Mouse (Mus musculus): Measurements from ENCODE around the gene Slc16a8. TPM values are rescaled to one million over a fixed set of nuclear protein-coding genes. Genes with fewer than 3 reads are reported as not detected.
"Not testable (repeated sequence)": the region's sequence is repeated elsewhere in the genome, so short reads cannot be mapped to it uniquely, and the experiment has no call there.

The Slc16a8 gene
- polyA plus RNA-seq, 1 experiment from 2014 or later = 0.40 TPM

DNA sequence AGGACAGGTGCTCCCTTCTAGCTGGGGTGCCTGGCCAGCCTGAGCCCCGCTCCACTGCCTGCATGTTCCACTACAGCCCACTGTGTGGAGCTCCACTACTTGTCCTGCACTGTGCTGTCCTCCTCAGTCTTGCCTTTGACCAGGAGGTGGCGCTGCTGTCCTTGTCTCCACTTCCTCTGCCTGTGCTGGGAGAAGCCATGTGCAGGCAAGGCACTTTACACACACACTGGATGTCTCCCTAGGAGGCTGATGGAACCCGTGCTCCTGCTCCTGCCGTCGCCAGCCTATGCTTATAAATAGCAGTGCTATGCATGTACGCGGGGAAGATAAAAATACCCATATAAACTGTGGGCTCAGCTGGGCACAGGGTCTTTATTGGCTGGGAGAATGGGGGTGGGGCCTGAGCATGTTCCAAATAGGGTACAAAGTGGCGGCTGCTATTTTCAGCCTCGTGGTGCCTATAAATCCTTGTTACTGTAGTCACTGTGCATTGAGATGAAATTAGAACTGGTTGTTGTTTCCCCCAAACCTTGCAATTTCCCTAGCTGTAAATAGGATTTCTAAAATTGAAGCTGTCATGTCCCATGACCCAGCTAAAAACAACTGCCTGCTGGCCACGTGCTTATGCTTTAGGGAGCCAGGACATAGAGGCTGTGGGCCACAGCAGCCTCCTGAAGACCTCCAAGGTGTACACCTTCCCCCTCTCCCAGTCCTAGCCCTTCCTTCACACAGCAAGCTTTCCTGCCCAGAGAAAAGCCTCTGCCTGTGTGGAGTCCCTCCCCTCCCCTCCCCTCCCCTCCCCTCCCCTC, 11.1 kb downstream of the Slc16a8 start:
- no peak overlapping the region for H3K4me3 ChIP-seq (ENCODE audit: low read depth, low read length)
- no peaks in the 10 kb centered on the region for H3K4me1 ChIP-seq (ENCODE audit: control insufficient read depth, insufficient read depth, low read length)
- 0 out of 2 replicates have a peak overlapping the region, but pooled peaks have one; percentile 31 for H3K9ac ChIP-seq (ENCODE audit: low read depth, low read length)
- peak overlapping the region; percentile 26; the same call in 1 of the 2 replicates for H3K4me2 ChIP-seq (ENCODE audit: low read length)
- WGBS = 13% methylated on average over 10 of the region's 10 CpGs
- peaks cover 35% of the 10 kb centered on the region for H3K36me3 ChIP-seq (ENCODE audit: control insufficient read depth, insufficient read depth, low read length)
- no peaks in the 10 kb centered on the region for H3K9me3 ChIP-seq (replicated peaks; ENCODE audit: control insufficient read depth, low read length, poor library complexity, severe bottlenecking)
- ATAC-seq = peak; percentile 97
- no peaks in the 10 kb centered on the region for H3K27me3 ChIP-seq (ENCODE audit: control insufficient read depth, insufficient read depth, low read depth, low read length)
- peak overlapping the region; percentile 57 for H3K27ac ChIP-seq (ENCODE audit: low read length)

DNA sequence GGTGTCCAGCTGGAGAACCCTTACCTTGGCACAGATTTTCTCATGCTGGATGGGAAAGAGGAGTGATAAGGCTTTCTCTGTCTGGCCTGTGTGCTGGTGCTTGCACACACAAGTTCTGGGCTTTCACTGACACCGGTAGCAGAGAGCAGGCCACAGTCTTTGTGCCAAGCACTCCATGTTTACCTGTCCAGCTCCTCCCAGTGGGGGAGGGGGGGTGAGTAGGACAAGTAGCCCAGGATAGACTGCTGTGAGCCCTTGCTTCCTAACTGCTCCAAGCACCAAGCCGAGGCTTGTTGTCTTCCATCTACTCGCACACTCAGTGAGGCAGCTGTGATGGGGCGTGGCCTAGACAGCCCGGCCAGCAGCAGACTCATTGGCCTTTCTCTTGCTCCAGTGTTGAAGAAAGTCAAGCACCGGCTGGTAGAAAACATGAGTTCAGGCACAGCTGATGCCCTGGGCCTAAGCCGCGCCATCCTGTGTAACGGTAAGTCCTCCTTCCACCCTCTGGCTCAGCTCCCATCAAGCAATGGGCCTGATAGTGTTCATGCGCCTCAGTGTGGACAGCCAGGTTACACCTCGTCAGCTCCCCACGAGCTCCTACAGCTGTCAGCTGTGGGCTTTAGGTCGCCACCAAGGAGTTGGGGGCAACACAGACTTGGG, 11.9 kb downstream of the Slc16a8 start:
- peaks cover 42% of the 10 kb centered on the region for H3K36me3 ChIP-seq (ENCODE audit: control insufficient read depth, insufficient read depth, low read length)

DNA sequence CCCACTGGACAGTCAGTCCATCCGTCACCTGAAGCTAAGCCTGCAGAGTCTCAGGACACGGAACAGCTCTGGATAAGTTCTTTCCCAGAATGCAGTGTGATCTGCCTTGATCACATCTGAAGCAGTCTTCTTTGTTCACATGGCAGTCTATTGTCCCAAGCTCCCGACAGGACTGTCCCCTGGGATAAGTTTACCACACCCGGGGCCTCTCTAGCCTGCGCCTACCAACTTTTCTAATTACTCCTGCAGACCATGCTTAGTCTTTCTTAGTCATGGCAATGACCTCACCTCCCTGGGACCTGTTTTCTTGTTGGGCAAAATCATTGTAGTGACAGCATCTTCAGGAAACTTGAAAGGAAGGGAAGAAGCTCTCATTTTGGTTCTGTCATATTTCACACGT, 16.5 kb downstream of the Slc16a8 start:
- 74% methylated on average over 6 of the region's 6 CpGs for WGBS
- Histone ChIP-seq H3K27me3 (ENCODE audit: control insufficient read depth, insufficient read depth, low read depth, low read length) (no peaks in the 10 kb centered on the region), H3K9me3 (replicated peaks; ENCODE audit: control insufficient read depth, low read length, poor library complexity, severe bottlenecking) (no peaks in the 10 kb centered on the region), H3K4me2 (ENCODE audit: low read length) (no peak overlapping the region), H3K9ac (ENCODE audit: low read depth, low read length) (no peak overlapping the region), H3K27ac (ENCODE audit: low read length) (no peak overlapping the region), H3K4me3 (ENCODE audit: low read depth, low read length) (no peak overlapping the region), H3K4me1 (ENCODE audit: control insufficient read depth, insufficient read depth, low read length) (no peaks in the 10 kb centered on the region), H3K36me3 (ENCODE audit: control insufficient read depth, insufficient read depth, low read length) (peaks cover 41% of the 10 kb centered on the region)
- no peak for ATAC-seq

More for the DNA sequence above, 11.9 kb downstream of the Slc16a8 start:
- no peaks in the 10 kb centered on the region for H3K9me3 ChIP-seq (replicated peaks; ENCODE audit: control insufficient read depth, low read length, poor library complexity, severe bottlenecking)
- H3K27me3 ChIP-seq (ENCODE audit: control insufficient read depth, insufficient read depth, low read depth, low read length) = no peaks in the 10 kb centered on the region
- H3K9ac ChIP-seq (ENCODE audit: low read depth, low read length) = no peak overlapping the region
- ATAC-seq = peak; percentile 59
- H3K4me1 ChIP-seq (ENCODE audit: control insufficient read depth, insufficient read depth, low read length) = no peaks in the 10 kb centered on the region
- WGBS = 70% methylated on average over 13 of the region's 13 CpGs
- H3K4me3 ChIP-seq (ENCODE audit: low read depth, low read length) = no peak overlapping the region
- H3K4me2 ChIP-seq (ENCODE audit: low read length) = no peak overlapping the region
- peak overlapping the region; percentile 22; the same call in 1 of the 2 replicates for H3K27ac ChIP-seq (ENCODE audit: low read length)

DNA sequence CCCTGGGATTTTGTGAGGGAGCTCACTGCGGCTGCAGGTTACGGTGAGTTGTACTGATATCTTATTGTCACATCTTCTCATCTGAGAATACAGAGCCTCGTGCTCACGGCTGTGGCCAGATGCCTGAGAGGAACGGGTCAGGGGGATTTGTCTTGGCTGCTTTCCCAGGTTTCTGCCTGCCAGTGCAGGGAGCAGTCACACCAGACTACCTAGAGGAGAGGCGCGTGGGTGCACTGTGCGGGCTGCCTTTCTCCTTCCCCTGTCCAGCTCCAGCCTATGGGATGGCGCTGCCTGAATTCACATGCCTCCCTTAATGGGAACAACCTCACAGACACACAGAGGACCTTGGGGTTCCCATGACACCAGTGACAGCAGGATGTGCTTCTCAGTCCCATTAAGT, 19.3 kb downstream of the Slc16a8 start:
- ATAC-seq = no peak
- Histone ChIP-seq H3K4me2 (ENCODE audit: low read length) (no peak overlapping the region), H3K27ac (ENCODE audit: low read length) (no peak overlapping the region), H3K9me3 (replicated peaks; ENCODE audit: control insufficient read depth, low read length, poor library complexity, severe bottlenecking) (no peaks in the 10 kb centered on the region), H3K9ac (ENCODE audit: low read depth, low read length) (0 out of 2 replicates have a peak overlapping the region, but pooled peaks have one; percentile 10), H3K4me1 (ENCODE audit: control insufficient read depth, insufficient read depth, low read length) (peaks cover 2% of the 10 kb centered on the region), H3K27me3 (ENCODE audit: control insufficient read depth, insufficient read depth, low read depth, low read length) (no peaks in the 10 kb centered on the region), H3K4me3 (ENCODE audit: low read depth, low read length) (no peak overlapping the region), H3K36me3 (ENCODE audit: control insufficient read depth, insufficient read depth, low read length) (peaks cover 38% of the 10 kb centered on the region)
- 79% methylated on average over 9 of the region's 9 CpGs for WGBS

DNA sequence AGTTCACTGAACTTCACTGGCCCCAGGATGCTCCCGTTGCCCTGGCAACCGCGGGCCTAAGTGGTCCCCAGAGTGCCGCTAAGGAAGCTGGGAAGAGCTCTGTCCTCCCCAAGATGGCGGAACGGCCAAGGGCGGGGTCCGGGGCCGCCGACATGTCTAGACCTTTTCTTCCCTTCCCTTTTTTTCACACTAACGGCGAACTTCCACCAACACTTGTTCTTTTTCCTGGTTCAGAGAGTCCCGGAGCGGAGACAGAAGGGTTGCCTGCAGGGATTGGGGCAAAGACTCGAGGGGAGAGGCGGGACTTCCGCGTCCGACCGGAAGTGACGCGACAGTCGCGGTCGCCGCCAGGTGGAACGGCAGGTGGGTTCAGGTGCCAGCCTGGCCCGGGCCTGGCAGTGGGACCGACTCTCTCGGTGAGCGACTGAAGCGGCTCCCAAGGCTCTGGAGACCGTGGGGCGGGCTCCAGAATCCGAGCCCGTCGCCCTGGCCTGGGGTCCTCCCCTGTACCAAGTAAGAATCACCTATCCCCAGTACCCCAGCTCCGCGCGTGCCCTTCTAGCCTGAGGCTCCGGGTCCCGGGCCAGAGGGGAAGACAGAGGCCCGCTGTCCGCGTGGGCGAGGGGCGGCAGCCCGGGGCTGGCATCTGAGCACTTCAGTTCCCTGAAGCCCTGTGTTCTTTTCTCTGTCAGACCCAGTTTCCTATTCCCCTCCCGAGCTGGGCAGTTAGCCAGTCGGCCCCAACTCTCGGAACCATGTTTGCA, 25.3 kb downstream of the Slc16a8 start, which contains the start of the genes Pick1 and Gm49486:
TSS of gene Pick1 (plus strand) at position 116 of the 764 bp plus-strand sequence.
TSS of gene Gm49486 (plus strand) at position 334 of the 764 bp plus-strand sequence.
- Histone ChIP-seq H3K36me3 (ENCODE audit: control insufficient read depth, insufficient read depth, low read length) (0 out of 2 replicates have a peak, but pooled peaks cover 8% of the 10 kb centered on the region), H3K27me3 (ENCODE audit: control insufficient read depth, insufficient read depth, low read depth, low read length) (no peaks in the 10 kb centered on the region), H3K4me3 (ENCODE audit: low read depth, low read length) (peak within 1 kb of the TSS; percentile 64), H3K4me2 (ENCODE audit: low read length) (peak within 1 kb of the TSS; percentile 86), H3K4me1 (ENCODE audit: control insufficient read depth, insufficient read depth, low read length) (peaks cover 17% of the 10 kb centered on the region), H3K9me3 (replicated peaks; ENCODE audit: control insufficient read depth, low read length, poor library complexity, severe bottlenecking) (no peaks in the 10 kb centered on the region), H3K27ac (ENCODE audit: low read length) (peak within 1 kb of the TSS; percentile 97), H3K9ac (ENCODE audit: low read depth, low read length) (peak within 1 kb of the TSS; percentile 91)
- WGBS = 2% methylated on average over 51 of the region's 51 CpGs
- ATAC-seq = peak; percentile 93

DNA sequence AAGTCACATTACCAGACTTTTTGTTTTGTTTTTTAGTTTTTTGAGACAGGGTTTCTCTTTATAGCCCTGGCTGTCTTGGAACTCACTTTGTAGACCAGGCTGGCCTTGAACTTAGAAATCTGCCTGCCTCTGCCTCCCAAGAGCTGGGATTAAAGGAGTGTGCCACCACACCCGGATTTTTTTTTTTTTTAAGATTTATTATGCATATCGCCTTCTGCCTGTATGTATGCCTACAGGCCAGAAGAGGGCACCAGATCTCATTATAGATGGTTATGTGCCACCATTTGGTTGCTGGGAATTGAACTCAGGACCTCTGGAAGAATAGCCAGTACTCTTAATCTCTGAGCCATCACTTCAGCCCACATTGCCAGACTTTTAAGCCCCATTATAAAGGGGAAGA, 28.8 kb downstream of the Slc16a8 start:
- H3K4me2 ChIP-seq (ENCODE audit: low read length); H3K27me3 ChIP-seq (ENCODE audit: control insufficient read depth, insufficient read depth, low read depth, low read length); H3K36me3 ChIP-seq (ENCODE audit: control insufficient read depth, insufficient read depth, low read length); H3K9ac ChIP-seq (ENCODE audit: low read depth, low read length); ATAC-seq; H3K9me3 ChIP-seq (replicated peaks; ENCODE audit: control insufficient read depth, low read length, poor library complexity, severe bottlenecking); H3K27ac ChIP-seq (ENCODE audit: low read length); H3K4me3 ChIP-seq (ENCODE audit: low read depth, low read length): not testable (repeated sequence)
- 69% methylated on average over 2 of the region's 2 CpGs for WGBS
- peaks cover 17% of the 10 kb centered on the region for H3K4me1 ChIP-seq (ENCODE audit: control insufficient read depth, insufficient read depth, low read length)

DNA sequence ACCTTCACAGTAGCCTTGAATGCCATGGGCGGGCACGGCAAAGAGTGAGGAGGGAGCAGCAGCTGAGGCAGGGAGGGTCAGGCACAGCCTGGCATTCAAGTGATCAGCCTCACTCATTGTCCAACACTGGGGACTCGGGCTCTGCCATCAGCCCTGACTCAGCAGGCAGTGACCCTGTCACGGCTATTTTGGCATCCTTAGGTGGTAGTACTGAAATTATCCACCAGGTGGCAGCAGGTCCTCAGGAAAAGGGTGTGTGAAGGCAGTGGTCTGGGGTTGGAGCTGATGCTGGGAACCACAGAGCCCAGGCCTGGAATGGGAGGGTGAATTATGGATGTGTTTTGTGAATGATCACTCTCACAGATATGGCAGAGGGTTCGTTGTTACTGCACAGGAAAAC, 29.9 kb downstream of the Slc16a8 start:
- Histone ChIP-seq H3K4me3 (ENCODE audit: low read depth, low read length) (no peak overlapping the region), H3K27ac (ENCODE audit: low read length) (no peak overlapping the region), H3K9me3 (replicated peaks; ENCODE audit: control insufficient read depth, low read length, poor library complexity, severe bottlenecking) (no peaks in the 10 kb centered on the region), H3K4me2 (ENCODE audit: low read length) (no peak overlapping the region), H3K9ac (ENCODE audit: low read depth, low read length) (no peak overlapping the region), H3K36me3 (ENCODE audit: control insufficient read depth, insufficient read depth, low read length) (no peaks in the 10 kb centered on the region), H3K4me1 (ENCODE audit: control insufficient read depth, insufficient read depth, low read length) (peaks cover 9% of the 10 kb centered on the region; the same call in 1 of the 2 replicates), H3K27me3 (ENCODE audit: control insufficient read depth, insufficient read depth, low read depth, low read length) (no peaks in the 10 kb centered on the region)
- 7% methylated on average over 5 of the region's 5 CpGs for WGBS
- 0 out of 2 replicates have a peak, but pooled peaks have one; percentile 11 for ATAC-seq

DNA sequence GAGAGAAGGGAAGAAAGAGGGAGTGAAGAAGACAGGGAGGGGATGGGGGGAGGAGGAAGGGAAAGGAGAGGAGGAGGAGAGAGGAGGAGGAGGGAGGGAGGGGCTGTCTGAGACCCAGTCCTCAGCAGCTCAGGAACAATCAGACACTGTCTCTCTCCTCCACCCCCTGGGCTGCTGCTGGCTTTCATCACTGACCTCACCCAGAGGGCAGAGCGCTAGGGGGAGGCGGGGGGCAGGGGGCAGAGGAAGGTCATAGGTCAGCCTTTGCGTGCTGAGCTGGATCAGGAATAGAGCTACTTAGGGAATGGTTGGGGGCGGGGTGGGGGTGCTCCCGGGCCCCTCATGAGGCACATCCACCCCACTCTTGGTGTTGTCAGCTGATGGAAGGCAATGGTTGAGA, 30.9 kb downstream of the Slc16a8 start:
- 7% methylated on average over 5 of the region's 5 CpGs for WGBS
- no peaks in the 10 kb centered on the region for H3K36me3 ChIP-seq (ENCODE audit: control insufficient read depth, insufficient read depth, low read length)
- H3K27me3 ChIP-seq (ENCODE audit: control insufficient read depth, insufficient read depth, low read depth, low read length) = no peaks in the 10 kb centered on the region
- no peak overlapping the region for H3K4me3 ChIP-seq (ENCODE audit: low read depth, low read length)
- no peak overlapping the region for H3K4me2 ChIP-seq (ENCODE audit: low read length)
- no peak overlapping the region for H3K27ac ChIP-seq (ENCODE audit: low read length)
- no peak overlapping the region for H3K9ac ChIP-seq (ENCODE audit: low read depth, low read length)
- peaks cover 8% of the 10 kb centered on the region; the same call in 1 of the 2 replicates for H3K4me1 ChIP-seq (ENCODE audit: control insufficient read depth, insufficient read depth, low read length)
- H3K9me3 ChIP-seq (replicated peaks; ENCODE audit: control insufficient read depth, low read length, poor library complexity, severe bottlenecking) = no peaks in the 10 kb centered on the region
- ATAC-seq = no peak

Data from midbrain, embryonic 16.5 days (tissue).